Mouse (Mus musculus) mature B cell (primary cell): ENCODE measurements around the gene Acnat1.
"Not testable (repeated sequence)": the region's sequence is repeated elsewhere in the genome, so short reads cannot be mapped to it uniquely, and the experiment has no call there.

Experiments used
- in situ Hi-C: fragments of 300-500 bp; cut with MboI; formaldehyde crosslinking; loops from 2 replicates; pipeline ENCODE4 v1.14.3; 2019

Acnat1 gene

GRCm38 (mm10) chr4:49473435-49474100, at the start of gene Acnat1:
TSS of gene Acnat1 (minus strand) at chr4:49473912.
- in situ Hi-C loops, result no loop called here

- in situ Hi-C loops, result loop anchor here (10.0 kb wide), 1 partner anchor 112 kb away; the partner anchor contains the start of gene Rnf20
Measured at GRCm38 (mm10) chr4:49522576-49522975, 48.9 kb upstream of the Acnat1 start.

- in situ Hi-C loops, result loop anchor here (10.0 kb wide), 1 partner anchor 113 kb away; the partner anchor contains the start of gene Rnf20
Measured at GRCm38 (mm10) chr4:49521346-49521745, 47.6 kb upstream of the Acnat1 start.

- in situ Hi-C loops, result loop anchor here (10.0 kb wide), 1 partner anchor 114 kb away; the partner anchor contains the start of gene Rnf20
Measured at GRCm38 (mm10) chr4:49520572-49521340, 47.0 kb upstream of the Acnat1 start, which contains the start of the genes Mrpl50 and Zfp189. TSS of gene Mrpl50 (minus strand) at chr4:49521093. TSS of gene Zfp189 (plus strand) at chr4:49521176.

GRCm38 (mm10) chr4:49519476-49519875, 45.8 kb upstream of the Acnat1 start:
- in situ Hi-C loops, result no loop called here

GRCm38 (mm10) chr4:49514441-49514840, 40.7 kb upstream of the Acnat1 start:
- in situ Hi-C loops, result no loop called here

GRCm38 (mm10) chr4:49512636-49513035, 38.9 kb upstream of the Acnat1 start:
- in situ Hi-C loops, result no loop called here

GRCm38 (mm10) chr4:49510236-49510835, 36.6 kb upstream of the Acnat1 start:
- in situ Hi-C loops, result not testable (repeated sequence)

GRCm38 (mm10) chr4:49509183-49509582, 35.5 kb upstream of the Acnat1 start:
- in situ Hi-C loops, result no loop called here

- in situ Hi-C loops, result no loop called here
Measured at GRCm38 (mm10) chr4:49506386-49506785, 32.7 kb upstream of the Acnat1 start, which contains the start of gene Baat. TSS of gene Baat (minus strand) at chr4:49506557.

DNA sequence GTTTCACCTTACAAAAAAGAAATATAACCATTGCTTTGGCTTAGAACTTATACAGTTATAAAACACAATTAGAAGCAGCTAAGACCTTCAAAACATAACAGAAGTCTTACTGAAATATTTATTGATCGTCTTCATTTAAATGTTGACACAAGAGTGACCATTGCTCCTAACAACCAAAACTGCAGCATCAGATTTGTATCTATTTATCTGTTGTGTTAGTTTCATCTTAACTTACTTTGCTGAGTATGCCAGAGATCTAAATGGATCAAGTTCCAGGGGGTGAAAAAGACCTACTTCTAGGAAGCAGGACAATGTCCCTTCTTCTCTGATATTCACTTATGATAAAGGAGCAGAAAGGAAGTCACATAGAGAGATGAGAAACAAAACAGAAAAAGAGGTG, 29.9 kb upstream of the Acnat1 start:
- in situ Hi-C loops, result no loop called here

GRCm38 (mm10) chr4:49485934-49486650, 12.4 kb upstream of the Acnat1 start:
- in situ Hi-C loops, result not testable (repeated sequence)

DNA sequence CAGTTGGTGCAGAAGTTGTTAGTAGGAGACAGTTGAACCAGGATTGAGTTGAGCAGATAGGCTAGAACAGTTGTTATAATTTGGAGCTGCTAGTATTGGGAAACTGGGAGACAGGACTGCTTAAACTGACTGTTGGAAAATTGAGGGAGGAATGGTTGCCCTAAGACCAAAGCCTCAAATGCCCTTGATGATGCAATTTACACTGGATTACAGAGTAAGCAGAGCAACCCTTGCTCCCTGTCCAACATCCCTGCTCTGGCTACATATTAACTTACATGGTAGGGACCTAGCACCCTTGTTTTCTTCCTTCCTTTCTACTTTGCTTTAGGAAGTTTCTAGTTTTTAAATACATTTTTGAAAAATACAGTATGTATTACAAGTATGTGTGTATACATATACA, 11.7 kb upstream of the Acnat1 start:
- in situ Hi-C loops, result no loop called here

- in situ Hi-C loops, result no loop called here
Measured at GRCm38 (mm10) chr4:49480896-49481295, 7.2 kb upstream of the Acnat1 start.

- in situ Hi-C loops, result no loop called here
Measured at GRCm38 (mm10) chr4:49480104-49480760, 6.5 kb upstream of the Acnat1 start.

- in situ Hi-C loops, result not testable (repeated sequence)
Measured at GRCm38 (mm10) chr4:49479035-49479434, 5.3 kb upstream of the Acnat1 start.

GRCm38 (mm10) chr4:49478118-49478877, 4.6 kb upstream of the Acnat1 start:
- in situ Hi-C loops, result no loop called here

DNA sequence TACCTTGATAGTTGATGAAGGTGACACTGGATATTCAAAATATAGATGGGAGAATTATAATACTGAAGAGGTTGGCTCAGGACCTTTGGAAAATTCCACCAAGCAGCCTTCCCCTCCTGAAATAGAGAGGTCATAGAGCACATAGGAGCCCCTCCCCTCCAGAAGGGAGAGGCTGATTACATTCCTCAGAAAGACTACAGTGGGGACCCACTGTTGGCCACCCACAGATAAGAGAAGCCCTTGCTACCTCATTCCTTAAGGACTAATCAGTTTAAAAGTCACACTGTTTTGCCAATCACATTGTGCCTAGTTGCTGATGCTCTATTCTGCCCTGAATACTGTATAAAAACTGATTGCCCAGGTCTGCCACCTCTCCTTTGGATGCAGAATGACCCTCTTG, 871 bp upstream of the Acnat1 start:
- in situ Hi-C loops, result no loop called here

GRCm38 (mm10) chr4:49469435-49470151, 4.1 kb downstream of the Acnat1 start:
- in situ Hi-C loops, result no loop called here

- in situ Hi-C loops, result no loop called here
Measured at GRCm38 (mm10) chr4:49467360-49467759, 6.4 kb downstream of the Acnat1 start.
